Mouse (Mus musculus): ENCODE results near the gene Btd. TPM values are rescaled to one million over a fixed set of nuclear protein-coding genes. Genes with fewer than 3 reads are reported as not detected.

The Btd gene
- total RNA-seq, 1 experiment from 2014 or later = 8.3 TPM

- no peak for ATAC-seq (ENCODE audit: extremely low read depth, insufficient number of reproducible peaks, low FRiP score, poor library complexity, severe bottlenecking)
Measured at GRCm38 (mm10) chr14:31662555-31663211, 21.9 kb downstream of the Btd start.

- ATAC-seq (ENCODE audit: extremely low read depth, insufficient number of reproducible peaks, low FRiP score, poor library complexity, severe bottlenecking) = no peak
Measured at GRCm38 (mm10) chr14:31663376-31664099, 22.7 kb downstream of the Btd start.

- no peak for ATAC-seq (ENCODE audit: extremely low read depth, insufficient number of reproducible peaks, low FRiP score, poor library complexity, severe bottlenecking)
Measured at GRCm38 (mm10) chr14:31664100-31664902, 23.5 kb downstream of the Btd start.

GRCm38 (mm10) chr14:31664903-31665565 is 24.2 kb downstream of the Btd start:
- peak; percentile 58 for ATAC-seq (ENCODE audit: extremely low read depth, insufficient number of reproducible peaks, low FRiP score, poor library complexity, severe bottlenecking)

- ATAC-seq (ENCODE audit: extremely low read depth, insufficient number of reproducible peaks, low FRiP score, poor library complexity, severe bottlenecking) = no peak
Measured at GRCm38 (mm10) chr14:31665566-31665940, 24.7 kb downstream of the Btd start.

GRCm38 (mm10) chr14:31666931-31667705 is 26.3 kb downstream of the Btd start:
- no peak for ATAC-seq (ENCODE audit: extremely low read depth, insufficient number of reproducible peaks, low FRiP score, poor library complexity, severe bottlenecking)

GRCm38 (mm10) chr14:31667741-31668140 is 26.9 kb downstream of the Btd start:
- ATAC-seq (ENCODE audit: extremely low read depth, insufficient number of reproducible peaks, low FRiP score, poor library complexity, severe bottlenecking) = no peak

- ATAC-seq (ENCODE audit: extremely low read depth, insufficient number of reproducible peaks, low FRiP score, poor library complexity, severe bottlenecking) = no peak
Measured at GRCm38 (mm10) chr14:31668326-31668725, 27.5 kb downstream of the Btd start.

GRCm38 (mm10) chr14:31669161-31669611 is 28.4 kb downstream of the Btd start:
- no peak for ATAC-seq (ENCODE audit: extremely low read depth, insufficient number of reproducible peaks, low FRiP score, poor library complexity, severe bottlenecking)

GRCm38 (mm10) chr14:31669642-31670490 is 29.0 kb downstream of the Btd start:
- peak; percentile 32; the same call in 1 of the 2 replicates for ATAC-seq (ENCODE audit: extremely low read depth, insufficient number of reproducible peaks, low FRiP score, poor library complexity, severe bottlenecking)

GRCm38 (mm10) chr14:31671635-31672320 is 30.9 kb downstream of the Btd start:
- peak; percentile 11; the same call in 1 of the 2 replicates for ATAC-seq (ENCODE audit: extremely low read depth, insufficient number of reproducible peaks, low FRiP score, poor library complexity, severe bottlenecking)

GRCm38 (mm10) chr14:31680656-31681055 is 39.8 kb downstream of the Btd start:
- 0 out of 2 replicates have a peak, but pooled peaks have one; percentile 11 for ATAC-seq (ENCODE audit: extremely low read depth, insufficient number of reproducible peaks, low FRiP score, poor library complexity, severe bottlenecking)

- no peak for ATAC-seq (ENCODE audit: extremely low read depth, insufficient number of reproducible peaks, low FRiP score, poor library complexity, severe bottlenecking)
Measured at GRCm38 (mm10) chr14:31681291-31681690, 40.5 kb downstream of the Btd start.

GRCm38 (mm10) chr14:31681931-31682555 is 41.2 kb downstream of the Btd start:
- ATAC-seq (ENCODE audit: extremely low read depth, insufficient number of reproducible peaks, low FRiP score, poor library complexity, severe bottlenecking) = no peak

- no peak for ATAC-seq (ENCODE audit: extremely low read depth, insufficient number of reproducible peaks, low FRiP score, poor library complexity, severe bottlenecking)
Measured at GRCm38 (mm10) chr14:31683610-31684009, 42.8 kb downstream of the Btd start.

- peak; percentile 54; the same call in 1 of the 2 replicates for ATAC-seq (ENCODE audit: extremely low read depth, insufficient number of reproducible peaks, low FRiP score, poor library complexity, severe bottlenecking)
Measured at GRCm38 (mm10) chr14:31684343-31685040, 43.7 kb downstream of the Btd start.

All from neutrophil, adult 5-6 weeks (primary cell).